Mouse (Mus musculus): ENCODE results near the gene Prr3. TPM values are rescaled to one million over a fixed set of nuclear protein-coding genes. Genes with fewer than 3 reads are reported as not detected.

The Prr3 gene
- polyA plus RNA-seq (2015; fragmentation: Illumina TruSeq; extraction: RNeasy Lipid Tissue Mini Kit (QIAGEN cat#74804); ENCODE audit: low read depth, low replicate concordance), result 28.9 TPM

GRCm38 (mm10) chr17:35979401-35980362 lies at the start of gene Prr3, which contains the start of gene Gnl1:
Gene Prr3, minus strand, starts transcription at chr17:35980236.
Gene Gnl1, plus strand, starts transcription at chr17:35979851.

GRCm38 (mm10) chr17:36020191-36021073 lies 40.4 kb upstream of the Prr3 start, which contains the start of gene H2-T24:
Gene H2-T24, minus strand, starts transcription at chr17:36020560.

GRCm38 (mm10) chr17:35969418-35970389 lies 10.3 kb downstream of the Prr3 start, which contains the start of gene Abcf1:
Gene Abcf1, minus strand, starts transcription at chr17:35969761.

Other genes with a start within 250 kb of the Prr3 start
- 14.8 TPM for gene Ier3, start 158.6 kb downstream of the Prr3 start, polyA plus RNA-seq (2015; fragmentation: Illumina TruSeq; extraction: RNeasy Lipid Tissue Mini Kit (QIAGEN cat#74804); ENCODE audit: low read depth, low replicate concordance)
- 140 TPM for gene Flot1, start 157.0 kb downstream of the Prr3 start, polyA plus RNA-seq (2015; fragmentation: Illumina TruSeq; extraction: RNeasy Lipid Tissue Mini Kit (QIAGEN cat#74804); ENCODE audit: low read depth, low replicate concordance)
- 402 TPM for gene Tubb5, start 141.9 kb downstream of the Prr3 start, polyA plus RNA-seq (2015; fragmentation: Illumina TruSeq; extraction: RNeasy Lipid Tissue Mini Kit (QIAGEN cat#74804); ENCODE audit: low read depth, low replicate concordance)
- 7.9 TPM for gene Mdc1, start 138.7 kb downstream of the Prr3 start, polyA plus RNA-seq (2015; fragmentation: Illumina TruSeq; extraction: RNeasy Lipid Tissue Mini Kit (QIAGEN cat#74804); ENCODE audit: low read depth, low replicate concordance)
- gene Nrm, start 118.9 kb downstream of the Prr3 start, polyA plus RNA-seq (2015; fragmentation: Illumina TruSeq; extraction: RNeasy Lipid Tissue Mini Kit (QIAGEN cat#74804); ENCODE audit: low read depth, low replicate concordance), result 3.0 TPM
- gene Ppp1r18, start 114.6 kb downstream of the Prr3 start, polyA plus RNA-seq (2015; fragmentation: Illumina TruSeq; extraction: RNeasy Lipid Tissue Mini Kit (QIAGEN cat#74804); ENCODE audit: low read depth, low replicate concordance), result 8.6 TPM
- gene Dhx16, start 100.4 kb downstream of the Prr3 start, polyA plus RNA-seq (2015; fragmentation: Illumina TruSeq; extraction: RNeasy Lipid Tissue Mini Kit (QIAGEN cat#74804); ENCODE audit: low read depth, low replicate concordance), result 27.2 TPM
- 90.2 TPM for gene 2310061I04Rik, start 82.8 kb downstream of the Prr3 start, polyA plus RNA-seq (2015; fragmentation: Illumina TruSeq; extraction: RNeasy Lipid Tissue Mini Kit (QIAGEN cat#74804); ENCODE audit: low read depth, low replicate concordance)
- 53.4 TPM for gene Atat1, start 70.2 kb downstream of the Prr3 start, polyA plus RNA-seq (2015; fragmentation: Illumina TruSeq; extraction: RNeasy Lipid Tissue Mini Kit (QIAGEN cat#74804); ENCODE audit: low read depth, low replicate concordance)
- 53.1 TPM for gene Mrps18b, start 63.8 kb downstream of the Prr3 start, polyA plus RNA-seq (2015; fragmentation: Illumina TruSeq; extraction: RNeasy Lipid Tissue Mini Kit (QIAGEN cat#74804); ENCODE audit: low read depth, low replicate concordance)
- 30.3 TPM for gene Ppp1r10, start 63.8 kb downstream of the Prr3 start, polyA plus RNA-seq (2015; fragmentation: Illumina TruSeq; extraction: RNeasy Lipid Tissue Mini Kit (QIAGEN cat#74804); ENCODE audit: low read depth, low replicate concordance)
- gene Abcf1, start 10.5 kb downstream of the Prr3 start, polyA plus RNA-seq (2015; fragmentation: Illumina TruSeq; extraction: RNeasy Lipid Tissue Mini Kit (QIAGEN cat#74804); ENCODE audit: low read depth, low replicate concordance), result 64.4 TPM
- 131 TPM for gene Gnl1, start 385 bp downstream of the Prr3 start, polyA plus RNA-seq (2015; fragmentation: Illumina TruSeq; extraction: RNeasy Lipid Tissue Mini Kit (QIAGEN cat#74804); ENCODE audit: low read depth, low replicate concordance)
- gene H2-T24, start 40.3 kb upstream of the Prr3 start, polyA plus RNA-seq (2015; fragmentation: Illumina TruSeq; extraction: RNeasy Lipid Tissue Mini Kit (QIAGEN cat#74804); ENCODE audit: low read depth, low replicate concordance), result 2.6 TPM
- gene H2-T23, start 52.6 kb upstream of the Prr3 start, polyA plus RNA-seq (2015; fragmentation: Illumina TruSeq; extraction: RNeasy Lipid Tissue Mini Kit (QIAGEN cat#74804); ENCODE audit: low read depth, low replicate concordance), result 26.7 TPM
- 35.7 TPM for gene H2-T22, start 62.5 kb upstream of the Prr3 start, polyA plus RNA-seq (2015; fragmentation: Illumina TruSeq; extraction: RNeasy Lipid Tissue Mini Kit (QIAGEN cat#74804); ENCODE audit: low read depth, low replicate concordance)
- gene Gm6034, start 62.7 kb upstream of the Prr3 start, polyA plus RNA-seq (2015; fragmentation: Illumina TruSeq; extraction: RNeasy Lipid Tissue Mini Kit (QIAGEN cat#74804); ENCODE audit: low read depth, low replicate concordance), result not detected
- 0.46 TPM for gene Gm11127, start 78.1 kb upstream of the Prr3 start, polyA plus RNA-seq (2015; fragmentation: Illumina TruSeq; extraction: RNeasy Lipid Tissue Mini Kit (QIAGEN cat#74804); ENCODE audit: low read depth, low replicate concordance)
- gene Gm19684, start 141.4 kb upstream of the Prr3 start, polyA plus RNA-seq (2015; fragmentation: Illumina TruSeq; extraction: RNeasy Lipid Tissue Mini Kit (QIAGEN cat#74804); ENCODE audit: low read depth, low replicate concordance), result not detected
- gene Gm7030, start 149.2 kb upstream of the Prr3 start, polyA plus RNA-seq (2015; fragmentation: Illumina TruSeq; extraction: RNeasy Lipid Tissue Mini Kit (QIAGEN cat#74804); ENCODE audit: low read depth, low replicate concordance), result not detected
- not detected for gene Gm8909, start 188.3 kb upstream of the Prr3 start, polyA plus RNA-seq (2015; fragmentation: Illumina TruSeq; extraction: RNeasy Lipid Tissue Mini Kit (QIAGEN cat#74804); ENCODE audit: low read depth, low replicate concordance)
- gene H2-T3, start 210.1 kb upstream of the Prr3 start, polyA plus RNA-seq (2015; fragmentation: Illumina TruSeq; extraction: RNeasy Lipid Tissue Mini Kit (QIAGEN cat#74804); ENCODE audit: low read depth, low replicate concordance), result not detected